Mouse (Mus musculus): Measurements from ENCODE around the gene Narfl. TPM values are rescaled to one million over a fixed set of nuclear protein-coding genes. Genes with fewer than 3 reads are reported as not detected.

The Narfl gene
- polyA plus RNA-seq, 1 experiment from 2014 or later, result 15.3 TPM

- no peak overlapping the region for H3K9ac ChIP-seq (replicated peaks)
- H3K4me3 ChIP-seq (ENCODE audit: low read depth, low read length), result no peak overlapping the region
- H3K4me1 ChIP-seq (ENCODE audit: insufficient read depth), result peaks cover 27% of the 10 kb centered on the region
- H3K27me3 ChIP-seq (ENCODE audit: insufficient read depth, low read length), result no peaks in the 10 kb centered on the region
- no peak overlapping the region for H3K27ac ChIP-seq (ENCODE audit: low read depth)
- no peaks in the 10 kb centered on the region for H3K9me3 ChIP-seq (ENCODE audit: low read length)
- ATAC-seq, result no peak
- no peaks in the 10 kb centered on the region for H3K36me3 ChIP-seq (replicated peaks; ENCODE audit: insufficient read depth, low read length)
- no peak for DNase-seq
- H3K4me2 ChIP-seq (ENCODE audit: low read depth, low read length), result no peak overlapping the region
- 86% methylated on average over 17 of the region's 17 CpGs for WGBS (ENCODE audit: insufficient replicate concordance)
- no peak for TF ChIP-seq EP300 (IDR thresholded peaks at IDR 0.05; ENCODE audit: low read depth)
- TF ChIP-seq CTCF (IDR thresholded peaks at IDR 0.05; ENCODE audit: low read depth), result no peak
Observed at GRCm38 (mm10) chr17:25794998-25795397, 21.4 kb downstream of the Narfl start.

DNA sequence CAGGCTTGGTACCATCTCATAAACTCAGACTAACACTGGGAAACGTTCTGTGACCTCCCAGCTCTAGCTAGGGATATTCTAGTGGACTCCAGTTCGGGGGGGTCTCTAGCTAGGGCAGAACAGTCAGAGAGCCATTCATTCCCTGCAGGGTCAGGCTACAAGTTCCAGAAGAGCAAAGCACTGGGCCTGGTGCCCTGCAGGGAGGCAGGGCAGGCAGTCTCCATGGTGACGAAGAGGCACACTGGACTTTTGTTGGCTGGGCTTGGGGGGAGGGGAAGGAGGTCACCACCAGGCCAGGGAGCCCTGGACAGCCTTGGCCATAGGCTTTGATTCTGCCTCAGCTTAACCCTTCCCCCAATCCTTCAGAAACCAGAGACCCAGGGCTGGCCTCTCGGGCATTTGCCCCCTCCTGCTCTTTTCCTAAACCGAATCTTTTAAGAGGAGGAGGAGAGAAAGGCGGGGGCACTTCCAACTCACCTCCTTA lies 22.1 kb downstream of the Narfl start, which contains the start of gene AC134908.4:
AC134908.4 (minus strand) TSS at position 51 of the 484 bp plus-strand sequence.
- Histone ChIP-seq H3K9ac (replicated peaks) (peak within 1 kb of the TSS; percentile 72), H3K4me1 (ENCODE audit: insufficient read depth) (peaks cover 27% of the 10 kb centered on the region)

GRCm38 (mm10) chr17:25796211-25796771 lies 22.7 kb downstream of the Narfl start:
- H3K27ac ChIP-seq (ENCODE audit: low read depth), result no peak overlapping the region
- H3K4me3 ChIP-seq (ENCODE audit: low read depth, low read length), result peak overlapping the region; percentile 89
- under 1% methylated on average over 37 of the region's 37 CpGs for WGBS (ENCODE audit: insufficient replicate concordance)
- no peak for TF ChIP-seq EP300 (IDR thresholded peaks at IDR 0.05; ENCODE audit: low read depth)
- no peak for TF ChIP-seq CTCF (IDR thresholded peaks at IDR 0.05; ENCODE audit: low read depth)
- H3K4me2 ChIP-seq (ENCODE audit: low read depth, low read length), result peak overlapping the region; percentile 98
- peak overlapping the region; percentile 72 for H3K9ac ChIP-seq (replicated peaks)
- peaks cover 25% of the 10 kb centered on the region for H3K4me1 ChIP-seq (ENCODE audit: insufficient read depth)
- no peaks in the 10 kb centered on the region for H3K36me3 ChIP-seq (replicated peaks; ENCODE audit: insufficient read depth, low read length)
- DNase-seq, result no peak
- no peaks in the 10 kb centered on the region for H3K9me3 ChIP-seq (ENCODE audit: low read length)
- peak; percentile 1; the same call in 1 of the 2 replicates for ATAC-seq
- 0 out of 2 replicates have a peak, but pooled peaks cover 1% of the 10 kb centered on the region for H3K27me3 ChIP-seq (ENCODE audit: insufficient read depth, low read length)

More for the DNA sequence above, 22.1 kb downstream of the Narfl start, which contains the start of gene AC134908.4:
- DNase-seq (no peak), ATAC-seq (no peak)
- no peak for TF ChIP-seq EP300 (IDR thresholded peaks at IDR 0.05; ENCODE audit: low read depth)
- no peak for TF ChIP-seq CTCF (IDR thresholded peaks at IDR 0.05; ENCODE audit: low read depth)
- Histone ChIP-seq H3K27me3 (ENCODE audit: insufficient read depth, low read length) (no peaks in the 10 kb centered on the region), H3K36me3 (replicated peaks; ENCODE audit: insufficient read depth, low read length) (no peaks in the 10 kb centered on the region), H3K27ac (ENCODE audit: low read depth) (no peak within 1 kb of the TSS), H3K9me3 (ENCODE audit: low read length) (no peaks in the 10 kb centered on the region), H3K4me2 (ENCODE audit: low read depth, low read length) (peak within 1 kb of the TSS; percentile 98), H3K4me3 (ENCODE audit: low read depth, low read length) (peak within 1 kb of the TSS; percentile 89)
- 46% methylated on average over 6 of the region's 6 CpGs for WGBS (ENCODE audit: insufficient replicate concordance)

DNA sequence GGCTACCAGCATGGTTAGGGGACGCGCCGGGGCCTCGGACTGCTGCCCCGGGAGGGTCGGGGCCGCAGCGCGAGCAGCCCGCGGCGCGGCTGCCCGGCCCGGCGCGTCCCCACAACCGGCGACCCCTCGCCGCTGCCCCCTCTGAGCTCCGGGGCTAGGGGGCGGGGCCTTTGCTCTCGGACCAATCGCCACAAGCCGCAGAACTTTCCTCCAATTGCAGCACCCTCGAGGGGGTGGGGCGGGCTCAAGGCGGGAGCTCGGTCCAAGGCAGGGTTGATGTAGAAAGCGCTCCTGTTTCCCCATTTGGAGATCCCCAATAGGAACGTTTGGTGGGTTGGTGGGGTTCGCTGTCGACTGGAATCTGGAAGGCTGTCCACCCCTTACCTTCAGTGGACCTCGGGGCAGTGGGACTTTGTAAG lies 23.4 kb downstream of the Narfl start, which contains the start of gene Metrn:
Metrn (minus strand) TSS at position 186 of the 419 bp plus-strand sequence.
- TF ChIP-seq CTCF (IDR thresholded peaks at IDR 0.05; ENCODE audit: low read depth) (no peak), EP300 (IDR thresholded peaks at IDR 0.05; ENCODE audit: low read depth) (no peak)
- under 1% methylated on average over 34 of the region's 35 CpGs for WGBS (ENCODE audit: insufficient replicate concordance)
- peak within 1 kb of the TSS; percentile 72 for H3K9ac ChIP-seq (replicated peaks)
- peak; percentile 91 for DNase-seq
- 0 out of 2 replicates have a peak, but pooled peaks cover 4% of the 10 kb centered on the region for H3K27me3 ChIP-seq (ENCODE audit: insufficient read depth, low read length)
- peaks cover 22% of the 10 kb centered on the region for H3K4me1 ChIP-seq (ENCODE audit: insufficient read depth)
- no peaks in the 10 kb centered on the region for H3K36me3 ChIP-seq (replicated peaks; ENCODE audit: insufficient read depth, low read length)
- peak within 1 kb of the TSS; percentile 98 for H3K4me2 ChIP-seq (ENCODE audit: low read depth, low read length)
- peak; percentile 67 for ATAC-seq
- H3K4me3 ChIP-seq (ENCODE audit: low read depth, low read length), result peak within 1 kb of the TSS; percentile 89
- no peak within 1 kb of the TSS for H3K27ac ChIP-seq (ENCODE audit: low read depth)
- H3K9me3 ChIP-seq (ENCODE audit: low read length), result no peaks in the 10 kb centered on the region

GRCm38 (mm10) chr17:25801029-25801428 lies 27.5 kb downstream of the Narfl start:
- H3K9me3 ChIP-seq (ENCODE audit: low read length), result no peaks in the 10 kb centered on the region
- H3K27me3 ChIP-seq (ENCODE audit: insufficient read depth, low read length), result 0 out of 2 replicates have a peak, but pooled peaks cover 8% of the 10 kb centered on the region
- no peak overlapping the region for H3K9ac ChIP-seq (replicated peaks)
- H3K27ac ChIP-seq (ENCODE audit: low read depth), result no peak overlapping the region
- peak; percentile 93 for TF ChIP-seq CTCF (IDR thresholded peaks at IDR 0.05; ENCODE audit: low read depth)
- no peak for TF ChIP-seq EP300 (IDR thresholded peaks at IDR 0.05; ENCODE audit: low read depth)
- H3K4me3 ChIP-seq (ENCODE audit: low read depth, low read length), result no peak overlapping the region
- WGBS (ENCODE audit: insufficient replicate concordance), result 2% methylated on average over 6 of the region's 6 CpGs
- H3K4me2 ChIP-seq (ENCODE audit: low read depth, low read length), result no peak overlapping the region
- peaks cover 9% of the 10 kb centered on the region for H3K4me1 ChIP-seq (ENCODE audit: insufficient read depth)
- ATAC-seq (peak; percentile 40; the same call in 1 of the 2 replicates), DNase-seq (peak; percentile 65)
- no peaks in the 10 kb centered on the region for H3K36me3 ChIP-seq (replicated peaks; ENCODE audit: insufficient read depth, low read length)

DNA sequence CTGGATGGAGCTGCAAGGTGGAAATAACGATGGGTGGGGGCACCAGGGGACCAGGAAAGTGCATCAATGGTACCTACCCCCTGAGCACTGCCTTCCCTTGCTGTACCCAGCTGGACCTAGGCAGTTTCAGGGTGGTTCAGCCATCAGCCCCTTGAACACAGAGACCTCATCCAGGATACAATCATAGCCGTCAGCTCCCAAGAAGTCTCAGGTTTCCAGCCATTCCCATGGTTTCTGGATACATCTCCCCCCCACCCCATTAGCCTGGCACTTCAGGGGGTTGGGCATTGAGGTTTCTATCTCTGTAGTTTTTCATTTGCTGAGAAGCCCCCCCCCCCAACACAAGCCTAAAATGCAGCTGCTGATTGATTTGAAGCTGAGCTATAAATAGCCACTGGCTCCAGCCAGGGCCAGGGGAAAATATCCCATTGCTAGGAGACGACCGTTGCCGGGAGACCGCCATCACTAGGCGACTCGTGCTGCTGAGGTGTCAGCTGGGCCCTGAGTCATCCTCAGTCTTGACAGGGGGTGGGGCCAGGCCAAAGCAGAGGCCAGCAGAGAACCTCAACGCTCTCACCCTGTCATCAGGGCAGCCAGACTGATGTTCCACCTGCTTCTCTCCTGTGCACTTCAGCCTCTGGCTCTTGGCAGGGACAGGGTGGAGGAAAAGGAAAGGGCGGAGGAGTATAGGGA lies 29.4 kb downstream of the Narfl start:
- Histone ChIP-seq H3K36me3 (replicated peaks; ENCODE audit: insufficient read depth, low read length) (no peaks in the 10 kb centered on the region), H3K9me3 (ENCODE audit: low read length) (no peaks in the 10 kb centered on the region), H3K9ac (replicated peaks) (no peak overlapping the region), H3K4me3 (ENCODE audit: low read depth, low read length) (no peak overlapping the region), H3K27me3 (ENCODE audit: insufficient read depth, low read length) (peaks cover 17% of the 10 kb centered on the region), H3K4me1 (ENCODE audit: insufficient read depth) (no peaks in the 10 kb centered on the region), H3K27ac (ENCODE audit: low read depth) (no peak overlapping the region), H3K4me2 (ENCODE audit: low read depth, low read length) (no peak overlapping the region)
- WGBS (ENCODE audit: insufficient replicate concordance), result 15% methylated on average over 10 of the region's 10 CpGs
- no peak for TF ChIP-seq CTCF (IDR thresholded peaks at IDR 0.05; ENCODE audit: low read depth)
- no peak for TF ChIP-seq EP300 (IDR thresholded peaks at IDR 0.05; ENCODE audit: low read depth)
- DNase-seq (no peak), ATAC-seq (no peak)

All from liver, postnatal 0 days (tissue).